Mouse (Mus musculus) midbrain, embryonic 16.5 days (tissue): ENCODE measurements around the gene Thoc7. TPM values are rescaled to one million over a fixed set of nuclear protein-coding genes. Genes with fewer than 3 reads are reported as not detected.

Source experiments
- ATAC-seq: fragments of 200-750 bp; cut with Nextera tagmentation; 2 replicates; pipeline ENCODE4 v1.8.0; 2017; ENCODE audit warnings: moderate TSS enrichment
- H3K27ac ChIP-seq: fragments of 300-500 bp; sonication (generic); 2 replicates; pipeline ENCODE4 v1.5.1; 2014; ENCODE audit warnings: mild to moderate bottlenecking, low read length, mixed read lengths
- H3K27me3 ChIP-seq: fragments of 300-500 bp; sonication (generic); 2 replicates; pipeline ENCODE4 v1.6.1; 2014; ENCODE audit warnings: low read depth, low read length, mixed read lengths; ENCODE audit not compliant: control insufficient read depth, insufficient read depth
- H3K36me3 ChIP-seq: fragments of 300-500 bp; sonication (generic); 2 replicates; pipeline ENCODE4 v1.6.1; 2014; ENCODE audit warnings: mild to moderate bottlenecking, low read length, moderate library complexity, mixed read lengths; ENCODE audit not compliant: control insufficient read depth, insufficient read depth
- H3K4me1 ChIP-seq: fragments of 300-500 bp; sonication (generic); 2 replicates; pipeline ENCODE4 v1.6.1; 2014; ENCODE audit warnings: mild to moderate bottlenecking, low read length, mixed read lengths; ENCODE audit not compliant: control insufficient read depth, insufficient read depth
- H3K4me2 ChIP-seq: fragments of 300-500 bp; sonication (generic); 2 replicates; pipeline ENCODE4 v1.6.1; 2014; ENCODE audit warnings: mild to moderate bottlenecking, low read length, mixed read lengths
- H3K4me3 ChIP-seq: fragments of 300-500 bp; sonication (generic); 2 replicates; pipeline ENCODE4 v1.5.1; 2014; ENCODE audit warnings: low read depth, mild to moderate bottlenecking, low read length, moderate library complexity, mixed read lengths
- H3K9ac ChIP-seq: fragments of 300-500 bp; sonication (generic); 2 replicates; pipeline ENCODE4 v1.6.1; 2014; ENCODE audit warnings: low read depth, low read length, mixed read lengths
- H3K9me3 ChIP-seq: fragments of 300-500 bp; sonication (generic); replicated peaks from 2 replicates; pipeline ENCODE4 v1.6.1; 2014; ENCODE audit warnings: mild to moderate bottlenecking, low read length, mixed read lengths; ENCODE audit not compliant: control insufficient read depth, poor library complexity, severe bottlenecking
- WGBS: fragments of 180-500 bp; shearing (Covaris S2); extraction: QIAGEN DNeasy Blood & Tissue Kit; methylation state at CpG from one replicate; pipeline ENCODE4 v1.1.7; 2014; 5-methylcytosine and 5-hydroxymethylcytosine counted together
- polyA plus RNA-seq: library from polyadenylated mRNA; unstranded; fragments of >200 nt; fragmentation: Nextera tagmentation; extraction: Ambion mirVana; gene quantifications from 2 replicates; pipeline ENCODE4 v1.2.1, GENCODE M21; 2015

Gene Thoc7
- polyA plus RNA-seq, result 147 and 153 TPM in 2 replicates

GRCm38 (mm10) chr14:13961401-13962112, at the start of gene Thoc7, which contains the start of gene Atxn7:
Thoc7 (minus strand) TSS chr14:13961852.
Atxn7 (plus strand) TSS chr14:13961440.
- Histone ChIP-seq H3K4me1 (peaks cover 20% of the 10 kb centered on the region), H3K4me3 (peak within 1 kb of the TSS; percentile 98), H3K27me3 (no peaks in the 10 kb centered on the region), H3K9ac (peak within 1 kb of the TSS; percentile 98), H3K9me3 (no peaks in the 10 kb centered on the region), H3K4me2 (peak within 1 kb of the TSS; percentile 81), H3K36me3 (no peaks in the 10 kb centered on the region), H3K27ac (peak within 1 kb of the TSS; percentile 88)
- ATAC-seq, result peak; percentile 73
- WGBS, result 5% methylated on average over 38 of the region's 56 CpGs

GRCm38 (mm10) chr14:14009712-14010111, 48.1 kb upstream of the Thoc7 start:
- Histone ChIP-seq H3K27me3 (no peaks in the 10 kb centered on the region), H3K9ac (no peak overlapping the region), H3K4me1 (peaks cover 12% of the 10 kb centered on the region), H3K36me3 (no peaks in the 10 kb centered on the region), H3K4me3 (no peak overlapping the region), H3K9me3 (no peaks in the 10 kb centered on the region), H3K4me2 (no peak overlapping the region), H3K27ac (no peak overlapping the region)
- no peak for ATAC-seq
- WGBS, result 81% methylated on average over 6 of the region's 6 CpGs

- Histone ChIP-seq H3K4me2 (no peak overlapping the region), H3K9ac (no peak overlapping the region), H3K27me3 (no peaks in the 10 kb centered on the region), H3K4me1 (no peaks in the 10 kb centered on the region), H3K4me3 (no peak overlapping the region), H3K36me3 (no peaks in the 10 kb centered on the region), H3K27ac (no peak overlapping the region), H3K9me3 (no peaks in the 10 kb centered on the region)
- WGBS, result 91% methylated on average over 7 of the region's 7 CpGs
- ATAC-seq, result no peak
These were observed 41.1 kb upstream of the Thoc7 start for GRCm38 (mm10) chr14:14002771-14003170.

GRCm38 (mm10) chr14:13995206-13996097, 33.8 kb upstream of the Thoc7 start:
- Histone ChIP-seq H3K9me3 (no peaks in the 10 kb centered on the region), H3K4me2 (no peak overlapping the region), H3K4me1 (no peaks in the 10 kb centered on the region), H3K9ac (no peak overlapping the region), H3K4me3 (no peak overlapping the region), H3K27ac (no peak overlapping the region), H3K27me3 (no peaks in the 10 kb centered on the region), H3K36me3 (no peaks in the 10 kb centered on the region)
- 82% methylated on average over 9 of the region's 9 CpGs for WGBS
- no peak for ATAC-seq

GRCm38 (mm10) chr14:13990741-13991140, 29.1 kb upstream of the Thoc7 start:
- 90% methylated on average over 3 of the region's 3 CpGs for WGBS
- Histone ChIP-seq H3K4me2 (no peak overlapping the region), H3K9me3 (no peaks in the 10 kb centered on the region), H3K27ac (no peak overlapping the region), H3K4me3 (no peak overlapping the region), H3K36me3 (no peaks in the 10 kb centered on the region), H3K27me3 (no peaks in the 10 kb centered on the region), H3K9ac (no peak overlapping the region), H3K4me1 (no peaks in the 10 kb centered on the region)
- no peak for ATAC-seq

- Histone ChIP-seq H3K4me2 (no peak overlapping the region), H3K9ac (no peak overlapping the region), H3K27me3 (no peaks in the 10 kb centered on the region), H3K9me3 (no peaks in the 10 kb centered on the region), H3K36me3 (no peaks in the 10 kb centered on the region), H3K4me3 (no peak overlapping the region), H3K27ac (no peak overlapping the region), H3K4me1 (no peaks in the 10 kb centered on the region)
- 72% methylated on average over 2 of the region's 2 CpGs for WGBS
- no peak for ATAC-seq
These were observed 26.7 kb upstream of the Thoc7 start for GRCm38 (mm10) chr14:13988397-13988796.

- Histone ChIP-seq H3K27ac (no peak overlapping the region), H3K4me1 (no peaks in the 10 kb centered on the region), H3K4me2 (no peak overlapping the region), H3K27me3 (no peaks in the 10 kb centered on the region), H3K9me3 (no peaks in the 10 kb centered on the region), H3K4me3 (no peak overlapping the region), H3K9ac (no peak overlapping the region), H3K36me3 (no peaks in the 10 kb centered on the region)
- no peak for ATAC-seq
- WGBS, result 62% methylated on average over 2 of the region's 2 CpGs
These were observed 20.5 kb upstream of the Thoc7 start for GRCm38 (mm10) chr14:13982174-13982573.

GRCm38 (mm10) chr14:13981286-13981685, 19.6 kb upstream of the Thoc7 start:
- H3K27ac ChIP-seq, result no peak overlapping the region
- H3K4me3 ChIP-seq, result no peak overlapping the region
- H3K9me3 ChIP-seq, result no peaks in the 10 kb centered on the region
- no peaks in the 10 kb centered on the region for H3K36me3 ChIP-seq
- no peak for ATAC-seq
- no peaks in the 10 kb centered on the region for H3K27me3 ChIP-seq
- no peak overlapping the region for H3K4me2 ChIP-seq
- 40% methylated on average over 2 of the region's 2 CpGs for WGBS
- H3K4me1 ChIP-seq, result no peaks in the 10 kb centered on the region
- no peak overlapping the region for H3K9ac ChIP-seq

GRCm38 (mm10) chr14:13977498-13977897, 15.8 kb upstream of the Thoc7 start:
- Histone ChIP-seq H3K4me1 (no peaks in the 10 kb centered on the region), H3K4me3 (no peak overlapping the region), H3K9me3 (no peaks in the 10 kb centered on the region), H3K36me3 (no peaks in the 10 kb centered on the region), H3K27ac (no peak overlapping the region), H3K9ac (no peak overlapping the region), H3K4me2 (no peak overlapping the region), H3K27me3 (no peaks in the 10 kb centered on the region)
- ATAC-seq, result no peak
- 95% methylated on average over 1 of the region's 1 CpGs for WGBS
